Mouse (Mus musculus) heart, embryonic 13.5 days (tissue): Measurements from ENCODE around the gene Gpx1. TPM values are rescaled to one million over a fixed set of nuclear protein-coding genes. Genes with fewer than 3 reads are reported as not detected.
"Not testable (repeated sequence)": the region's sequence is repeated elsewhere in the genome, so short reads cannot be mapped to it uniquely, and the experiment has no call there.

Experiments used
- ATAC-seq: fragments of 200-750 bp; cut with Nextera tagmentation; 2 replicates; pipeline ENCODE4 v1.8.0; 2017; ENCODE audit warnings: moderate TSS enrichment; ENCODE audit not compliant: insufficient number of reproducible peaks, low FRiP score, low TSS enrichment; ENCODE audit errors: extremely low read depth
- H3K27ac ChIP-seq: fragments of 300-500 bp; sonication (generic); replicated peaks from 2 replicates; pipeline ENCODE4 v1.5.1; 2015; ENCODE audit warnings: moderate library complexity, mild to moderate bottlenecking, inconsistent platforms
- H3K27me3 ChIP-seq: fragments of 300-500 bp; sonication (generic); replicated peaks from 2 replicates; pipeline ENCODE4 v1.6.1; 2015; ENCODE audit warnings: mild to moderate bottlenecking, inconsistent platforms
- H3K36me3 ChIP-seq: fragments of 300-500 bp; sonication (generic); 2 replicates; pipeline ENCODE4 v1.6.1; 2015; ENCODE audit warnings: mild to moderate bottlenecking, inconsistent platforms
- H3K4me1 ChIP-seq: fragments of 300-500 bp; sonication (generic); 2 replicates; pipeline ENCODE4 v1.6.1; 2015; ENCODE audit warnings: inconsistent platforms
- H3K4me2 ChIP-seq: fragments of 300-500 bp; sonication (generic); 2 replicates; pipeline ENCODE4 v1.6.1; 2015; ENCODE audit warnings: inconsistent platforms, mild to moderate bottlenecking, moderate library complexity
- H3K4me3 ChIP-seq: fragments of 300-500 bp; sonication (generic); 2 replicates; pipeline ENCODE4 v1.5.1; 2015; ENCODE audit warnings: moderate library complexity, mild to moderate bottlenecking, inconsistent platforms
- H3K9ac ChIP-seq: fragments of 300-500 bp; sonication (generic); 2 replicates; pipeline ENCODE4 v1.6.1; 2015; ENCODE audit warnings: inconsistent platforms, mild to moderate bottlenecking, moderate library complexity
- H3K9me3 ChIP-seq: fragments of 300-500 bp; sonication (generic); 2 replicates; pipeline ENCODE4 v1.6.1; 2016; ENCODE audit warnings: inconsistent platforms
- WGBS: fragments of 180-500 bp; shearing (Covaris S2); methylation state at CpG from one replicate; pipeline ENCODE4 v1.1.7; 2015; ENCODE audit warnings: mixed read lengths; 5-methylcytosine and 5-hydroxymethylcytosine counted together
- polyA plus RNA-seq: library from polyadenylated mRNA; unstranded; fragments of >200 nt; fragmentation: Nextera tagmentation; extraction: Ambion mirVana; gene quantifications from 2 replicates; pipeline ENCODE4 v1.2.1, GENCODE M21; 2015

Gpx1 gene
- polyA plus RNA-seq, 1 experiment from 2014 or later, result 854 TPM

GRCm38 (mm10) chr9:108306571-108306980 lies 32.1 kb upstream of the Gpx1 start:
- peak overlapping the region; percentile 95 for H3K9ac ChIP-seq
- peaks cover 27% of the 10 kb centered on the region for H3K36me3 ChIP-seq
- peak overlapping the region; percentile 77 for H3K4me3 ChIP-seq
- peaks cover 56% of the 10 kb centered on the region for H3K4me1 ChIP-seq
- under 1% methylated on average over 28 of the region's 51 CpGs for WGBS
- peak; percentile 82 for ATAC-seq
- H3K9me3 ChIP-seq, result no peaks in the 10 kb centered on the region
- peak overlapping the region; percentile 92 for H3K4me2 ChIP-seq
- peak overlapping the region; percentile 100 for H3K27ac ChIP-seq
- H3K27me3 ChIP-seq, result no peaks in the 10 kb centered on the region

- Histone ChIP-seq H3K27me3 (no peaks in the 10 kb centered on the region), H3K36me3 (peaks cover 21% of the 10 kb centered on the region), H3K9ac (peak overlapping the region; percentile 95), H3K27ac (peak overlapping the region; percentile 100), H3K9me3 (no peaks in the 10 kb centered on the region), H3K4me3 (peak overlapping the region; percentile 77), H3K4me1 (peaks cover 62% of the 10 kb centered on the region), H3K4me2 (peak overlapping the region; percentile 92)
- WGBS, result 6% methylated on average over 12 of the region's 12 CpGs
- ATAC-seq, result no peak
These were observed 31.5 kb upstream of the Gpx1 start for GRCm38 (mm10) chr9:108307021-108307807.

GRCm38 (mm10) chr9:108308141-108308540 lies 30.6 kb upstream of the Gpx1 start:
- Histone ChIP-seq H3K9ac (peak overlapping the region; percentile 95), H3K9me3 (no peaks in the 10 kb centered on the region), H3K27ac (peak overlapping the region; percentile 51), H3K4me2 (peak overlapping the region; percentile 92), H3K27me3 (no peaks in the 10 kb centered on the region), H3K36me3 (peaks cover 12% of the 10 kb centered on the region), H3K4me1 (peaks cover 69% of the 10 kb centered on the region), H3K4me3 (peak overlapping the region; percentile 77)
- ATAC-seq, result no peak
- WGBS, result 26% methylated on average over 2 of the region's 2 CpGs

- 90% methylated on average over 3 of the region's 3 CpGs for WGBS
- H3K9me3 ChIP-seq, result no peaks in the 10 kb centered on the region
- no peak for ATAC-seq
- no peak overlapping the region for H3K4me3 ChIP-seq
- peaks cover 18% of the 10 kb centered on the region; the same call in 1 of the 2 replicates for H3K4me1 ChIP-seq
- no peak overlapping the region for H3K4me2 ChIP-seq
- no peak overlapping the region for H3K9ac ChIP-seq
- peaks cover 76% of the 10 kb centered on the region for H3K36me3 ChIP-seq
- no peak overlapping the region for H3K27ac ChIP-seq
- H3K27me3 ChIP-seq, result no peaks in the 10 kb centered on the region
These were observed 21.1 kb upstream of the Gpx1 start for GRCm38 (mm10) chr9:108317572-108317971.

- Histone ChIP-seq H3K4me2 (no peak overlapping the region), H3K27me3 (no peaks in the 10 kb centered on the region), H3K4me1 (peaks cover 16% of the 10 kb centered on the region; the same call in 1 of the 2 replicates), H3K27ac (no peak overlapping the region), H3K9ac (no peak overlapping the region), H3K4me3 (no peak overlapping the region), H3K36me3 (peaks cover 81% of the 10 kb centered on the region), H3K9me3 (no peaks in the 10 kb centered on the region)
- 82% methylated on average over 2 of the region's 2 CpGs for WGBS
- no peak for ATAC-seq
These were observed 20.2 kb upstream of the Gpx1 start for GRCm38 (mm10) chr9:108318462-108318861.

- H3K9me3 ChIP-seq, H3K9ac ChIP-seq, H3K4me2 ChIP-seq, H3K4me3 ChIP-seq, H3K27me3 ChIP-seq, ATAC-seq, H3K27ac ChIP-seq: not testable (repeated sequence)
- 90% methylated on average over 7 of the region's 7 CpGs for WGBS
- Histone ChIP-seq H3K36me3 (peaks cover 60% of the 10 kb centered on the region), H3K4me1 (0 out of 2 replicates have a peak, but pooled peaks cover 14% of the 10 kb centered on the region)
These were observed 16.6 kb upstream of the Gpx1 start for GRCm38 (mm10) chr9:108322054-108322453.

GRCm38 (mm10) chr9:108324784-108325183 lies 13.9 kb upstream of the Gpx1 start:
- no peak overlapping the region for H3K4me2 ChIP-seq
- no peak overlapping the region for H3K4me3 ChIP-seq
- H3K9me3 ChIP-seq, result no peaks in the 10 kb centered on the region
- 0 out of 2 replicates have a peak, but pooled peaks cover 14% of the 10 kb centered on the region for H3K4me1 ChIP-seq
- no peak for ATAC-seq
- H3K36me3 ChIP-seq, result peaks cover 70% of the 10 kb centered on the region
- no peak overlapping the region for H3K9ac ChIP-seq
- 93% methylated on average over 1 of the region's 1 CpGs for WGBS
- H3K27ac ChIP-seq, result no peak overlapping the region
- no peaks in the 10 kb centered on the region for H3K27me3 ChIP-seq

GRCm38 (mm10) chr9:108325811-108326210 lies 12.9 kb upstream of the Gpx1 start:
- 0 out of 2 replicates have a peak, but pooled peaks cover 11% of the 10 kb centered on the region for H3K4me1 ChIP-seq
- H3K4me2 ChIP-seq, result no peak overlapping the region
- H3K9ac ChIP-seq, result no peak overlapping the region
- no peak overlapping the region for H3K27ac ChIP-seq
- H3K9me3 ChIP-seq, result no peaks in the 10 kb centered on the region
- WGBS, result 100% methylated on average over 2 of the region's 2 CpGs
- H3K36me3 ChIP-seq, result peaks cover 71% of the 10 kb centered on the region
- H3K27me3 ChIP-seq, result no peaks in the 10 kb centered on the region
- ATAC-seq, result no peak
- H3K4me3 ChIP-seq, result no peak overlapping the region

GRCm38 (mm10) chr9:108337848-108338550 lies 704 bp upstream of the Gpx1 start:
- no peak for ATAC-seq
- Histone ChIP-seq H3K36me3 (peaks cover 46% of the 10 kb centered on the region), H3K4me3 (peak overlapping the region; percentile 87; the same call in 1 of the 2 replicates), H3K9ac (peak overlapping the region; percentile 97), H3K9me3 (no peaks in the 10 kb centered on the region), H3K27me3 (no peaks in the 10 kb centered on the region), H3K27ac (peak overlapping the region; percentile 97), H3K4me1 (peaks cover 37% of the 10 kb centered on the region), H3K4me2 (peak overlapping the region; percentile 87)
- 62% methylated on average over 10 of the region's 10 CpGs for WGBS

- WGBS, result 27% methylated on average over 6 of the region's 6 CpGs
- H3K27ac ChIP-seq, result peak overlapping the region; percentile 97
- H3K9ac ChIP-seq, result peak overlapping the region; percentile 97
- H3K4me3 ChIP-seq, result peak overlapping the region; percentile 87
- H3K4me1 ChIP-seq, result peaks cover 37% of the 10 kb centered on the region
- no peak for ATAC-seq
- H3K36me3 ChIP-seq, result peaks cover 41% of the 10 kb centered on the region
- no peaks in the 10 kb centered on the region for H3K9me3 ChIP-seq
- no peaks in the 10 kb centered on the region for H3K27me3 ChIP-seq
- H3K4me2 ChIP-seq, result peak overlapping the region; percentile 87
These were observed 185 bp upstream of the Gpx1 start for GRCm38 (mm10) chr9:108338551-108338885.

- Histone ChIP-seq H3K4me2 (peak overlapping the region; percentile 87), H3K9ac (peak overlapping the region; percentile 97), H3K4me3 (peak overlapping the region; percentile 87), H3K4me1 (peaks cover 37% of the 10 kb centered on the region), H3K36me3 (peaks cover 28% of the 10 kb centered on the region), H3K9me3 (no peaks in the 10 kb centered on the region), H3K27ac (peak overlapping the region; percentile 97), H3K27me3 (no peaks in the 10 kb centered on the region)
- no peak for ATAC-seq
- WGBS, result 7% methylated on average over 20 of the region's 20 CpGs
These were observed 1.2 kb downstream of the Gpx1 start for GRCm38 (mm10) chr9:108339886-108340257.
